Mouse (Mus musculus) adrenal gland, postnatal 4 days (tissue): ENCODE data around the gene Bcor. TPM values are rescaled to one million over a fixed set of nuclear protein-coding genes. Genes with fewer than 3 reads are reported as not detected.

Experiments used
- DNase-seq, 2 experiments: peaks; one replicate each; pipeline ENCODE4 v3.0.0; 2021 to 2022; ENCODE audit warnings: low spot score in 2 of 2, mixed read lengths in 2 of 2
- total RNA-seq, 2 experiments: library from RNA; stranded (reverse); gene quantifications; 2 replicates each; pipeline ENCODE4 v1.2.3; 2021

Bcor gene
- total RNA-seq, 2 experiments from 2014 or later, result 34.6 to 37.8 TPM

DNA sequence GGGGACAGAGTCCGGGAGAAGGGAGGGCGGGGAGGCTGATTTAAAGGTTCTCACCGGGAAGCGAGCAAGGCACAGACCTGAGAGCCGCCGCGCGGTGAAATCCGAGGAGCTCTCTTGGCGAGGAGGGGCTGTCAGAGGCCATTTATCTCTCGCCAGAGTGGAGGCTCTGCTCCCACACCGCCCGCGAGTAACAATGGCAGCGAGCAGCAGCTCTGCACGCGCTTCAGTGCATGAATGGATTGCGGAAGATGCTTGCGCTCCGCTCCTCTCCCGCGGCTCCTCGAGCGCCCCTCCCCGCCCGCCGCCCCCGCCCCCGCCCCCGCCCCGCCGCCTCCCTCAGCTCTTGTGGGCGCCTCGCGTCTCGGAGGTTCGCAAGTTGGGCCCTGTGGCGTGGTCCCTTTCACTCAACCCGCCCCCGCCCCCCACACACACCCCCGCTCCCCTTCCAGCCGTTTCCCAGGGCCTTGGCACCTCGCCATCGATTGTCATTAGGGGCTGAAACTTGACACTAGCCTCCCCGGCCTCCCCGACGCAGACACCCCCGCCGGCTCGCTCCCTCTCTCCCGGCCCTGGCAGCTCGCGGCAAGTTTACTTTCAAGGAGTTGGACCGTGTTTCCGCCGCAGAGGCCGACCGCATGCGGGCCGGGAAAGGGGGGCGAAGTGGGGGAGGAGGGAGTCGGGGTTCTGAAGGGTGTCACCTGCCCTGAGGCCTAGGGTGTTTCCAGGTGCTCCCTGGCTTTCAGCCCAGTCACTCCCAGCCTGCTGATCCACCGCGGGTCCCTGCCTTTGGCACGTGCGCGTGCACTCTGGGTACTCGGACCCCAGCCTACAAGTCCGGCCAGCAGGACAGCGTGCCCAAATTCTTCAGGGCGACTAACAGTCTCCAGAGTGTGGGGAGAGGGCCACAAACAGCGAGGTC lies 31.7 kb downstream of the Bcor start:
- DNase-seq, result no peak

GRCm38 (mm10) chrX:12127799-12128164 lies 32.4 kb downstream of the Bcor start:
- no peak for DNase-seq

DNA sequence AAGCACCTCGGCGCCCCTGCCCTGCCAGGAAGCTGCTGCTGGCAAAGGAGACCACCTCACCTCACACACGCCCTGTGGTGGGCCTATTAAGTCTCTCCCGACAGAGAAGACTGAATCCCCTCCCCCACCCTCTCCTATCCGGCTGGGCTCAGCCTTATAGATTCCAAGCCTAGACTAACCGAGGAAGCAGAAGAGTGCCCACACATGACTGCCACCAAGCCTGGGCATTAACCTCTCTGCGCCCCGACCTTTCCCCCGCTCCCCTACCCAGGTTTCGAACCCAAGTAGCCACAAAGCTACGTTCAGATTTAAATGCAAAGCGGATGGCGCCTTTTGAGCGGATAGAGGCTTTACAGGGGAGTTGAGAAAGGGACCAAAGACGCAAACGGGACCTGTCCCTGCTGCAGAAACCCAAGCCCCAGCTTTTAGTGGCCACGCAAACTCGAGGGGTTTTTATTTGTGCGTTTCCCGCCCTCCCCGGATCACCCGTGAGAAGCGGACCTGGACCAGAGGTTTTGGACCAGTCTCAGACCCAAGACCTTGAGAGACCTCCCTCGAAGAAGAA lies 33.0 kb downstream of the Bcor start:
- DNase-seq, result no peak

- DNase-seq, result no peak
These were observed 33.6 kb downstream of the Bcor start for GRCm38 (mm10) chrX:12126408-12127105.

GRCm38 (mm10) chrX:12124571-12124970 lies 35.6 kb downstream of the Bcor start:
- DNase-seq, result no peak

GRCm38 (mm10) chrX:12123687-12124087 lies 36.5 kb downstream of the Bcor start:
- DNase-seq, result no peak

GRCm38 (mm10) chrX:12122594-12123331 lies 37.4 kb downstream of the Bcor start:
- no peak for DNase-seq

DNA sequence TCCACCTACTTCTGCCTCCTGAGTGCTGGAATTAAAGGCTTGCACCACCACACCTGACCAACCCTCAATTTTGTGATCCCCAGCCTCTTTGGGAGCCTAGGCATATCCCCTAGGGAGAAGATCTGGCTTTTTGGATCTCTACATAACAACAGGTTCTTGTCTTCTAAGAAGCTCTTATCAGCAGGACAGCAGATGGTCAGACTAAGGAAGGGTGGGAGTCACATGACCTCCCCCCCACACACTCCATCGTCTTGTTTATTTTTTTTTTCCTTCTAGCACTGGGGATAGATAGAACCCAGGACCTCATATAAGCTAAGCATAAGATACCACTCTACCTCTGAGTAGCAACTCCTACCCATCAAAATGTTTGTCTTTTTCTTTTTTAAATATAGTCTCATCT lies 40.7 kb downstream of the Bcor start:
- DNase-seq, result no peak

- DNase-seq, result no peak
These were observed 44.0 kb downstream of the Bcor start for GRCm38 (mm10) chrX:12116128-12116527.

GRCm38 (mm10) chrX:12112166-12112565 lies 48.0 kb downstream of the Bcor start:
- DNase-seq, result no peak

GRCm38 (mm10) chrX:12110518-12110917 lies 49.6 kb downstream of the Bcor start:
- no peak for DNase-seq

DNA sequence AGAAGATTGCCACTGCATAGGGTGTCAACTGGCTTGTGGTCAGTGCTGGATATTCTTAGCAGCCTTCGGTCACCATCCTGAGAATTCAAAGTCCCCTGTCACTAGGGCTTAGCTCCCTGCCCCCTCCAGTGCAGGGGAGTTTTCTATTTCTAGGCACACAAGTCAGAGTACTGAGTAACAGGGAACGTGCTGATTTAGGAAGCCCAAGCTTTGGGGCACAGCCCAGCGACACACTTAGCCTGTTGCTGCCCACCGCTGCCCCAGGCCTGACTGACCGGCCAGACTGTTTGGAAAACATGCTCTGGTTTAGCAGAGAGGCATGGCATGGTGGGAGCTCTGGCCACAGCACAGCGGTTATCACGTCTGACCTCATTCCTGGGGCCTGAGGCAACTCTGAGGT lies 54.8 kb downstream of the Bcor start:
- no peak for DNase-seq

DNA sequence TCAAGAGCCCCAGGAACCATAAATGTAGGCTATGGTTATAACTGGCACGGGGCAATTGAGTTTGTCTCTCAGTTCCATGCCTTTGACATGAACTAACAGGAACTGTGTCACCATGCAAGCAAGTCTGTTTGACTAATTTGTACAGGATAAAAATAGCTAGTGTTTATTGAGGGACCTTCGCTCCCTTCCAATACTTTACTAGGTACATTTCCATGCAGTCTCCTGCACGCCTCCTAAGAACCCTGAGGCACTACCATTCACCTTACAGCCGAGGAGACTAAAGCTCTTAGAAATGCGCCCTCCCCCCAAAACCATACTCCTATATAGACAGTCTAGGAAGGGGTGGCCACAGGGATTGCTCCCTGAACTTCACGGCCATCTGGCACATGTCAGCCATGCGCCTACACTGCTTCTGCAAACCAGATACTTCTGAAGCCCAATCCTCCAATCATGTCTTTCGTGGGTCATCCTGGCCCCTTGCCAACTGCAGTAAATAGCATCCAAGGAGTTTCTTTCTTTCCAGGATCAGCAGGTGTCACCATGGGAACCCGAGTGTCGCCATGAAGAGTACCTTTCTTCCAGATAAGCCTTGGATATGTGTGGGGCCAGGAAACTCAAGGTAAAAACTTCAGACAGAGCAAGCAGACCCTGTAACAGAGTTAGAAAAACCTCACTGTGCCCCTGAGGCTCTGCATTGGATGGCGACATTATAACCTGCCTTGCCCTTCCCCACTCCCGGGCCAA lies 63.2 kb downstream of the Bcor start:
- no peak for DNase-seq

GRCm38 (mm10) chrX:12093371-12093770 lies 66.8 kb downstream of the Bcor start:
- no peak for DNase-seq

DNA sequence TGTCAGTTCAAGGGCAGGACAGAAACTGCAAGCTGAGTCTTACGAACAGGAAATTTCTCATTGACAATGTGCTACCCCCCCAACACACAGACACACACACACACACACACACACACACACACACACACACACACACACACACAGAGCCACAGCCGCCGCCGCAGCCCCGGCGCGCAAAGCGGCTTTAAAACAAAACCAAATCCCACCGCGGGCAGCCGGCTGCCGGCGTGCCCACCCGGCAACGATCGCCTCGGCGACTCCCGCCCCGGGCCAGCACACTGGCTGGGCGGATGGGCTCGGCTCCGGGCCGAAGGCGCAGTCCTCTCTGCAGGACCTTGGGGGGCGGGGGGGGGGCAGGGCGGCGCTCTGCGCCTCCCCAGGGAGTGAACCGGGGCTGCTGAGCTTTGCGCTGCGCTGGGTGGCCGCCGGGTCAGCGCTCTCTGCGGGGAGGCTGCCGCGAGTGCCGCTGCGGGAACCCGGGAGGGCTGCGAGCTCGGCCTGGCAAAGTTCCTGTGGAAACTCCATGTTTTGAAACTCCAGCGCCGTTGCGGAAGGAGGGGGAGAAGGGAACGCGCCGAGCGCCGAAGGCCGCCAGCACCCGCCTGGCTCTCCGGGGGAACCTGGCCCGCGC lies 68.6 kb downstream of the Bcor start:
- DNase-seq, result peak in 1 of 2 experiments; percentile 20

- DNase-seq, result peak in 1 of 2 experiments; percentile 48
These were observed 69.2 kb downstream of the Bcor start for GRCm38 (mm10) chrX:12090871-12091404.

DNA sequence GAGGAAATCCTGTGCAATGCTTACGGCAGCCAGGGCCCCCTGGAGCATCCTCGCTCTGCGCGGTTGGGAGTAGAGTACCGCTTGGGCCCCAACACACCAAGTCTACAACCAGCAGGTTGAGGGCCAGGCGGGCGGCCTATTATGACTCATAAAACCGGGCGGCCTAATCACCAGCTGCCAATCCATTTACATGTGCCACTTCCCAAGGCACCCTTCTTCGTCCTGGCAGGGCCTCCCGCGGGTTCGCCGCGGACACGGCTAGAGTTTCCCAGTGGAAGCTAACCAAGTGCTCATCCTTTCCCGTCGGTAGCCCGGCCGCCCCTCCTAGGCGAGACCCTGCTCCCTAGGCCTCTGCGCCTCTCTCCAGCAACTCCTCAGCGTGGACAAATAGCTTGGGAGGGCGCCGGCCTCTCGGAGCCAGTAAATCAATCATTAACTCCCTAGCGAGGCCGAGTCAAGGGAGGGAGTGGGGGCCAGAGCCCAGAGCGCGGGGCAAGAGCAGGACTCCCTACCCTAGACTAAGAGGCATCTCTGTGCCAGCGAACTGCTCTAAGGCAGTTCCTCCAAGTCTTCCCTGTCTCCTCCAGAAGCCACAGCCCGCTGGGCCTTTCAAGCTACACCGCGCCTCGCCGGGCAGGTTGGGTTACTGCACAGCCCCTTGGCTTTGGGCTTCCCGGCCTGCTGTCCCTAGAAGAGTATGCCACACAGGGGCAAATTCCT lies 69.8 kb downstream of the Bcor start:
- no peak for DNase-seq

DNA sequence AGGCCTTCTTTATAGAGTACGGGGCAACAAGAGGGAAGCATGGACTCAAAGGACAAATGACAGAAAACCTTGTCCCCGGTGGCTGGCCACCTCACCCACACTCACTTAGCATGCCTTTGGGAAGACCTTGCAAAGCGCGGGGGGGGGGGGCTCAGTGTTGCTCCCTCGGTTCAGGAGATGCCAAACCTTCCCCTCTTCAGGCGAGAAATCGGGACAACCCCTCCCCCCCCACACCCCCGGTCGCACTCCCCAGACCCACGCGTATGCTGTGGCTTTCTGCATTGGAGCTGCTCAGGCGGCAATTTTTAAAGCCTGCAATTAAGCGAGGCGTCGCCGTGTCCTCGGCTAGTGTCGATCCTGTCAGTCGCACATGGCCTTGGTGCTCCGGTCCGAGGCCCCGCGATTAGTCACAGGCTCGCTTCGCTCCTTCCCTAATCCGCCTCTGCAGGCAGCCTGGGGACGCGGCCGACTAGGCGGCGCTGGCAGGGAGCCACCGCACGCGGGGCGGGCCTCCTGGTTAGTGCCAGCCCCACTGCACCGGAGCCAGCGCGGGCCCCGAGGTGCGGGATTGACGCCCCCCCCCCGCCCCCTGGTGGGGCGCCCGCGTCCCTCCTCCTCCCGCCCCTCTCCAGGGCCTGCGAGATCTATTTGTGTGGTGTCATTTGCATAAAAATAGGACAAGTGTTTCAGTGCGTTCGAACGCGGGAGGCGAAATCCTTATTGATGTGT lies 70.6 kb downstream of the Bcor start:
- DNase-seq, result peak in 1 of 2 experiments; percentile 47

- DNase-seq, result no peak
These were observed 71.2 kb downstream of the Bcor start for GRCm38 (mm10) chrX:12089027-12089340.
